Mouse (Mus musculus) midbrain, embryonic 11.5 days (tissue): Measurements from ENCODE around the gene Sorbs1. TPM values are rescaled to one million over a fixed set of nuclear protein-coding genes. Genes with fewer than 3 reads are reported as not detected.

Source experiments
- ATAC-seq: fragments of 200-750 bp; cut with Nextera tagmentation; 2 replicates; pipeline ENCODE4 v1.8.0; 2017; ENCODE audit warnings: moderate TSS enrichment, moderate library complexity; ENCODE audit not compliant: low FRiP score
- DNase-seq: peaks from one replicate; pipeline ENCODE4 v3.0.0; 2015; ENCODE audit warnings: low spot score; ENCODE audit errors: missing footprints
- H3K27ac ChIP-seq: fragments of 300-500 bp; sonication (generic); 2 replicates; pipeline ENCODE4 v1.5.1; 2014; ENCODE audit warnings: low read depth, low read length
- H3K27me3 ChIP-seq: fragments of 300-500 bp; sonication (generic); 2 replicates; pipeline ENCODE4 v1.6.1; 2014; ENCODE audit warnings: mild to moderate bottlenecking, low read length, moderate library complexity, mixed read lengths; ENCODE audit not compliant: control insufficient read depth, insufficient read depth
- H3K36me3 ChIP-seq: fragments of 300-500 bp; sonication (generic); 2 replicates; pipeline ENCODE4 v1.6.1; 2014; ENCODE audit warnings: mild to moderate bottlenecking, low read length, moderate library complexity, mixed read lengths; ENCODE audit not compliant: control insufficient read depth, insufficient read depth
- H3K4me1 ChIP-seq: fragments of 300-500 bp; sonication (generic); 2 replicates; pipeline ENCODE4 v1.6.1; 2014; ENCODE audit warnings: low read length; ENCODE audit not compliant: control insufficient read depth, insufficient read depth
- H3K4me2 ChIP-seq: fragments of 300-500 bp; sonication (generic); 2 replicates; pipeline ENCODE4 v1.6.1; 2014; ENCODE audit warnings: mild to moderate bottlenecking, moderate library complexity
- H3K4me3 ChIP-seq: fragments of 300-500 bp; sonication (generic); 2 replicates; pipeline ENCODE4 v1.5.1; 2014; ENCODE audit warnings: low read depth, low read length
- H3K9ac ChIP-seq: fragments of 300-500 bp; sonication (generic); 2 replicates; pipeline ENCODE4 v1.6.1; 2014; ENCODE audit warnings: low read length
- H3K9me3 ChIP-seq: fragments of 300-500 bp; sonication (generic); 2 replicates; pipeline ENCODE4 v1.6.1; 2016; ENCODE audit warnings: low read length; ENCODE audit not compliant: control insufficient read depth
- WGBS: fragments of 180-500 bp; shearing (Covaris S2); extraction: QIAGEN DNeasy Blood & Tissue Kit; methylation state at CpG from one replicate; pipeline ENCODE4 v1.1.7; 2014; 5-methylcytosine and 5-hydroxymethylcytosine counted together
- polyA plus RNA-seq: library from polyadenylated mRNA; unstranded; fragments of >200 nt; fragmentation: Nextera tagmentation; extraction: Ambion mirVana; gene quantifications from 2 replicates; pipeline ENCODE4 v1.2.1, GENCODE M21; 2014

Gene Sorbs1
- polyA plus RNA-seq, 1 experiment from 2014 or later = 61.0 TPM

- 84% methylated on average over 7 of the region's 7 CpGs for WGBS
- H3K4me2 ChIP-seq = no peak overlapping the region
- H3K9me3 ChIP-seq = no peaks in the 10 kb centered on the region
- H3K36me3 ChIP-seq = no peaks in the 10 kb centered on the region
- no peak overlapping the region for H3K9ac ChIP-seq
- DNase-seq (no peak), ATAC-seq (no peak)
- H3K4me3 ChIP-seq = no peak overlapping the region
- peaks cover 6% of the 10 kb centered on the region; the same call in 1 of the 2 replicates for H3K4me1 ChIP-seq
- H3K27ac ChIP-seq = no peak overlapping the region
- H3K27me3 ChIP-seq = no peaks in the 10 kb centered on the region
Measured at GRCm38 (mm10) chr19:40419315-40419714, 94.3 kb downstream of the Sorbs1 start.

- peaks cover 6% of the 10 kb centered on the region; the same call in 1 of the 2 replicates for H3K4me1 ChIP-seq
- no peak overlapping the region for H3K9ac ChIP-seq
- 86% methylated on average over 8 of the region's 8 CpGs for WGBS
- ATAC-seq (no peak), DNase-seq (no peak)
- no peaks in the 10 kb centered on the region for H3K27me3 ChIP-seq
- no peak overlapping the region for H3K4me3 ChIP-seq
- no peak overlapping the region for H3K4me2 ChIP-seq
- no peaks in the 10 kb centered on the region for H3K9me3 ChIP-seq
- H3K27ac ChIP-seq = no peak overlapping the region
- no peaks in the 10 kb centered on the region for H3K36me3 ChIP-seq
Measured at GRCm38 (mm10) chr19:40417155-40417821, 96.3 kb downstream of the Sorbs1 start.

- Histone ChIP-seq H3K4me1 (peaks cover 6% of the 10 kb centered on the region; the same call in 1 of the 2 replicates), H3K27ac (no peak overlapping the region), H3K9ac (no peak overlapping the region), H3K36me3 (no peaks in the 10 kb centered on the region), H3K4me3 (no peak overlapping the region), H3K27me3 (no peaks in the 10 kb centered on the region), H3K4me2 (no peak overlapping the region), H3K9me3 (no peaks in the 10 kb centered on the region)
- no peak for ATAC-seq
- WGBS = 83% methylated on average over 1 of the region's 1 CpGs
- DNase-seq = no peak
Measured at GRCm38 (mm10) chr19:40415725-40416124, 97.9 kb downstream of the Sorbs1 start.

GRCm38 (mm10) chr19:40414798-40415475, 98.6 kb downstream of the Sorbs1 start:
- Histone ChIP-seq H3K27me3 (no peaks in the 10 kb centered on the region), H3K36me3 (no peaks in the 10 kb centered on the region), H3K9ac (no peak overlapping the region), H3K4me2 (no peak overlapping the region), H3K4me3 (no peak overlapping the region), H3K4me1 (peaks cover 6% of the 10 kb centered on the region; the same call in 1 of the 2 replicates), H3K9me3 (no peaks in the 10 kb centered on the region), H3K27ac (peak overlapping the region; percentile 25)
- ATAC-seq = peak; percentile 54; the same call in 1 of the 2 replicates
- peak; percentile 86 for DNase-seq
- 67% methylated on average over 11 of the region's 11 CpGs for WGBS

GRCm38 (mm10) chr19:40414386-40414785, 99.2 kb downstream of the Sorbs1 start:
- H3K27me3 ChIP-seq = no peaks in the 10 kb centered on the region
- DNase-seq (no peak), ATAC-seq (no peak)
- no peak overlapping the region for H3K9ac ChIP-seq
- H3K4me3 ChIP-seq = no peak overlapping the region
- no peak overlapping the region for H3K27ac ChIP-seq
- H3K9me3 ChIP-seq = no peaks in the 10 kb centered on the region
- H3K4me1 ChIP-seq = peaks cover 6% of the 10 kb centered on the region; the same call in 1 of the 2 replicates
- 82% methylated on average over 6 of the region's 6 CpGs for WGBS
- H3K36me3 ChIP-seq = no peaks in the 10 kb centered on the region
- no peak overlapping the region for H3K4me2 ChIP-seq

- Histone ChIP-seq H3K4me1 (peaks cover 6% of the 10 kb centered on the region; the same call in 1 of the 2 replicates), H3K9ac (no peak overlapping the region), H3K4me3 (no peak overlapping the region), H3K36me3 (no peaks in the 10 kb centered on the region), H3K9me3 (no peaks in the 10 kb centered on the region), H3K27ac (no peak overlapping the region; the same call in 1 of the 2 replicates), H3K4me2 (no peak overlapping the region), H3K27me3 (no peaks in the 10 kb centered on the region)
- 62% methylated on average over 6 of the region's 6 CpGs for WGBS
- no peak for ATAC-seq
- DNase-seq = no peak
Measured at GRCm38 (mm10) chr19:40411379-40411813, 102.2 kb downstream of the Sorbs1 start.

GRCm38 (mm10) chr19:40410511-40410910, 103.1 kb downstream of the Sorbs1 start:
- Histone ChIP-seq H3K36me3 (no peaks in the 10 kb centered on the region), H3K9ac (no peak overlapping the region), H3K27me3 (no peaks in the 10 kb centered on the region), H3K4me3 (no peak overlapping the region), H3K9me3 (no peaks in the 10 kb centered on the region), H3K4me2 (no peak overlapping the region), H3K4me1 (peaks cover 6% of the 10 kb centered on the region; the same call in 1 of the 2 replicates), H3K27ac (no peak overlapping the region)
- no peak for DNase-seq
- 88% methylated on average over 4 of the region's 4 CpGs for WGBS
- ATAC-seq = no peak

GRCm38 (mm10) chr19:40410109-40410508, 103.5 kb downstream of the Sorbs1 start:
- no peak overlapping the region for H3K4me3 ChIP-seq
- peaks cover 3% of the 10 kb centered on the region; the same call in 1 of the 2 replicates for H3K4me1 ChIP-seq
- ATAC-seq = no peak
- no peak overlapping the region for H3K9ac ChIP-seq
- no peaks in the 10 kb centered on the region for H3K27me3 ChIP-seq
- no peak for DNase-seq
- WGBS = 81% methylated on average over 9 of the region's 9 CpGs
- no peak overlapping the region for H3K27ac ChIP-seq
- H3K36me3 ChIP-seq = no peaks in the 10 kb centered on the region
- H3K4me2 ChIP-seq = no peak overlapping the region
- H3K9me3 ChIP-seq = no peaks in the 10 kb centered on the region

GRCm38 (mm10) chr19:40409500-40410035, 104.0 kb downstream of the Sorbs1 start:
- Histone ChIP-seq H3K27ac (no peak overlapping the region), H3K27me3 (no peaks in the 10 kb centered on the region)

More at GRCm38 (mm10) chr19:40409500-40410035, 104.0 kb downstream of the Sorbs1 start:
- Histone ChIP-seq H3K4me3 (no peak overlapping the region), H3K9ac (no peak overlapping the region), H3K9me3 (no peaks in the 10 kb centered on the region), H3K4me2 (no peak overlapping the region), H3K4me1 (no peaks in the 10 kb centered on the region), H3K36me3 (no peaks in the 10 kb centered on the region)
- DNase-seq (no peak), ATAC-seq (no peak)
- 88% methylated on average over 11 of the region's 11 CpGs for WGBS
